Mouse (Mus musculus): ENCODE measurements around the gene Tmem132e. TPM values are rescaled to one million over a fixed set of nuclear protein-coding genes. Genes with fewer than 3 reads are reported as not detected.

The Tmem132e gene
- 0.15 and 0.55 TPM in 2 replicates for polyA plus RNA-seq (2012)

GRCm38 (mm10) chr11:82388371-82389313 lies at the start of gene Tmem132e:
Gene Tmem132e, plus strand, starts transcription at chr11:82388900.

Other genes starting within 250 kb of the Tmem132e start
- gene Ccl1, start 83.2 kb upstream of the Tmem132e start, polyA plus RNA-seq (2012), result not detected in 2 replicates

Measured in megakaryocyte-erythroid progenitor cell, adult 5 weeks (primary cell).